Mouse (Mus musculus) c-Kit-negative CD71-positive TER-119-positive erythroid progenitor cells, embryonic 14.5 days (primary cell): ENCODE results near the gene Stk11ip.

ENCODE experiments used
- DNase-seq: peaks from one replicate; pipeline ENCODE4 v3.0.0-alpha.2; 2013; ENCODE audit warnings: low read depth, low spot score

Gene Stk11ip

GRCm38 (mm10) chr1:75541496-75541895, 20.2 kb downstream of the Stk11ip start:
- DNase-seq = no peak

GRCm38 (mm10) chr1:75544351-75544750, 23.0 kb downstream of the Stk11ip start:
- no peak for DNase-seq

- no peak for DNase-seq
Observed at GRCm38 (mm10) chr1:75545965-75546956, 24.9 kb downstream of the Stk11ip start, which contains the start of gene Slc4a3. Slc4a3 (plus strand) TSS chr1:75546266.

DNA sequence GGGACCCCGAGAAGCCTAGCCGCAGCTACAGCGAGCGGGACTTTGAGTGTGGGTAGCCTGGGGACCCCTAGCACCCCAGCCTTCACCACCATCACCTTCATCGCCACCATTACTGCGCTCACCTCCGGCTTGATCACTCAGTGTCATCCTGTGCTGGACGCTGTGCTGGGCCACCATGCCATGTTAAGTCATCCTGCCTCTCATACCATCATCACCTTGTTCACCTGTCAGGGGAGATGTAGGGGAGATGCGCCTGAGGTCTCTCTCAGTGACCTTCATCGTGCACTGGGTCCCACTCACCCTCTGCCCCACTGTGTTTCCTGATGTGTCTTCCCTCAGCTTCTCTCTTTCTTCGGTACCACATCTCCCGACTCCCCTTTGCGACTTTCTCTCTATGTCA, 26.0 kb downstream of the Stk11ip start:
- no peak for DNase-seq

- DNase-seq = no peak
Observed at GRCm38 (mm10) chr1:75548083-75548482, 26.8 kb downstream of the Stk11ip start.

DNA sequence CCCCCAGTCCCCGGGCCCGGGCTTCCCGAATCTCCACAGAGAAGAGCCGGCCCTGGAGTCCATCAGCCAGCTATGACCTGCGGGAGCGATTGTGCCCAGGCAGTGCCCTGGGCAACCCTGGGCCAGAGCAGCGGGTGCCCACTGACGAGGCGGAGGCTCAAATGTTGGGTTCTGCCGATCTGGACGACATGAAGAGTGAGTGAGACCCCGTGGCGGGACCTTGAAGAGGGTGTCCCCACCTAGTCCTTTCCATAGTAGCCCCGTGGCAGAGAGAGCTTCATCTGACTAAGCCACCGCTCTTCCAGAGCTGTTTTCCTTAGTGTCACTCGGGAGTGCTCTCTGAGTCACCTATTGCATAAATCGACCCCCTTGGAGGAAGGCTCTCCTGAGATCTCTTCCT, 27.5 kb downstream of the Stk11ip start:
- no peak for DNase-seq

DNA sequence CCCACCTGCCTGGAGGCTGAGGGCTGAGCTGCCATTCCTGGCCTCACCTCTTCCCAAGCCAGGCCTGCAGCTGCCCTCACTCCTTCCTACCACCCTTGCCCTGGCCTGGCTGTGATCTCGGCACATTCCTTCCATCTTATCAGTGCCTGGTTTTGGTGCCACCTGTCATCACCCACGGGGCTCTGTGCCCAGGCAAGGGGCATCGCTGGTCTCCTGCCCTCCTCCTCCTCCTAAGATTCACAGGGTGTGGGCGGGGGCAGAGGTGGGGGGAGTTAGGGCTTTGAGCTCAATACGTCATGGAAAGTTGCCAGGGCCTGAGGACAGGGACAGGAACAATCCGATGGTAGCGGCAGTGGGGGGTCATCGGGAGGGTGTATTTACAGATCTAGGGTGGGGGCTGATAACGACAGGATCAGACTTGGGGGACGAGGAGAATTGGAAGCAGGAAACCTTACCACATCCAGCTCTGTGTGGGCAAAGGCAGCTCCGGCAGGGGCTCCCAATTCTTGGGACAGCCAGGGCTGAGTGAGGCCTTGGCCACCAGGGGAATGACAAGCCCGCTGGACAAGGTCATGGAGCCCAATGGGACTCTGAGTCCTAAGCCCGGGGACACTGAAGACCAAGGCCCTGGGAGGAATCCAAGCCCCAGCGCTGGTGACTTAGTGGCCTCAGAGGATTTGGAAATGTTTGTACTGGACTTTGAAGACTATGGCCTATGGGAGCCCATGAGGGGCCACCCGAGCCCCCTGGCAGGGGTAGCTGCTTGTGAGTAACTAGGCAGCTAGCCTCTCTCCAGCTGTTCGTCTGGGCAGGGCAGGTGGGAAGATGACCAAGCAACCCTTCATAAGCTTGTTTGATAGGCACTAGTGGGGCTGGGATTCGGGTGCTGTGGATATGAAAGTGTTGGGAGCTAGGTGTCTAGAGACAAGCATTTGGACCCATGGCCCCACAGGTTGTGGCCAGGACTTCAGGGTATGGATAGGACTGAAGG, 28.3 kb downstream of the Stk11ip start:
- DNase-seq = no peak

DNA sequence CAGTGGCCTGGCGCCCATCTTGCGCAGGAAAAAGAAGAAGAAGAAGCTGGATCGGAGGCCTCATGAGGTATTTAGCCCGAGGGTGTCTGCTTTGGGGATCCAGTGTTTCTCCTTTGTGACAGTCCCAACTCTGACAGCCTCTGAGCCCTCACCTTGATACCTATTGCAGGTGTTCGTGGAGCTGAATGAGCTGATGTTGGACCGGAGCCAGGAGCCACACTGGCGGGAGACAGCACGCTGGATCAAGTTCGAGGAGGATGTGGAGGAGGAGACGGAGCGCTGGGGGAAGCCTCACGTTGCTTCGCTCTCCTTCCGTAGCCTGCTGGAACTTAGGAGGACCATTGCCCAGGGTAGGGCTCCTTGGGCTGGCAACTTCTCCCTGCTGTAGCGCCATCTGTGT, 29.3 kb downstream of the Stk11ip start:
- DNase-seq = no peak

DNA sequence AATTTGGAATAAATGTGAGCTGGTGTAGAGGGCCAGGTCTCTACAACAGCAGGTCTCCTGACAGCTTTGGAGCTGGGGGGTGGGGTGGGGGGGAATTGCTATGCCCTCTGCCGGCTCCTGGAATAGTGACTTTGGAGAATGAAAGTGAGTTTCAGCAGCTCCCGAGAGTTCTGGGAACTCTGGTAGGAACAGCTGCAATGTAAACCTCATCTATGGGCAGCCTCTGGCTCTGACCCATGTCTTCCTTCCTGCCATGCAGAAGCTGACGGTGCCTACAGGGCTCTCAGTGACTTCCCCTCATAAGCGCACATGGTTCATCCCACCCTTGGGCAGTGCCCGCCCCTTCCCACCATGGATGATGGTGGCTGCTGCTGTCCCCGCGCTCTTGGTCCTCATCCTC, 34.4 kb downstream of the Stk11ip start:
- DNase-seq = no peak

DNA sequence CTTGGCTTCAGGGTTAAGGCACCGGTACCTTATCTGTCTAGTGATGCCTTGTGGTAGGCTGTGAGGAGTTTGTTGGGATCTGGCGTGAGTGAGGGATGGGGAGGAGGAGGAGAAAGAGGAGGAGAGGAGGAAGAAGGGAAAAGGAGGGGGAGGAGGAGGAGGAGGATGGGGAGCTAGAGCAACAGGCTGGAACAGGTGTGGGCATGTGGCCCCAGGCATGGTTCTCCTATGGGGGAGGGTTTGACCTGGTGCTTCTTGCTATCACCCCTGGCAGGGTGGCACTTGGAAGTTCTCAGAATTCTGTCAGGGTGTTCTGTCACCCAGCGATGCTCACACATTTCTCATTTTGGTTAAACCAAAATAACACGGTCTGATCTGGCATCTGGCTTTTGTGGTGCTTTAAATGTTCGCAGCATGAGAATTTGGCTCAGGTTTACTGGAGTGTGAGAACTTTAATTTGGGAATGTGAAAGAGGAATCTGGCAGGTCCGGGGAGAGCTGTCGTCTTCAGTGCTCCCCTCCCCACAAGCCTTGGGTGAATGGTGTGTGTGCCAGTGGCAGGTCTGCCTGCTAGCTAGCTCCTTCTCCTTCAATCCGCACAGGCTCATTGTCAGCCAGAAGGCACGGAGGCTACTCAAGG, 34.9 kb downstream of the Stk11ip start:
- no peak for DNase-seq

GRCm38 (mm10) chr1:75557041-75557440, 35.7 kb downstream of the Stk11ip start:
- DNase-seq = no peak

GRCm38 (mm10) chr1:75558388-75559178, 37.3 kb downstream of the Stk11ip start:
- no peak for DNase-seq

DNA sequence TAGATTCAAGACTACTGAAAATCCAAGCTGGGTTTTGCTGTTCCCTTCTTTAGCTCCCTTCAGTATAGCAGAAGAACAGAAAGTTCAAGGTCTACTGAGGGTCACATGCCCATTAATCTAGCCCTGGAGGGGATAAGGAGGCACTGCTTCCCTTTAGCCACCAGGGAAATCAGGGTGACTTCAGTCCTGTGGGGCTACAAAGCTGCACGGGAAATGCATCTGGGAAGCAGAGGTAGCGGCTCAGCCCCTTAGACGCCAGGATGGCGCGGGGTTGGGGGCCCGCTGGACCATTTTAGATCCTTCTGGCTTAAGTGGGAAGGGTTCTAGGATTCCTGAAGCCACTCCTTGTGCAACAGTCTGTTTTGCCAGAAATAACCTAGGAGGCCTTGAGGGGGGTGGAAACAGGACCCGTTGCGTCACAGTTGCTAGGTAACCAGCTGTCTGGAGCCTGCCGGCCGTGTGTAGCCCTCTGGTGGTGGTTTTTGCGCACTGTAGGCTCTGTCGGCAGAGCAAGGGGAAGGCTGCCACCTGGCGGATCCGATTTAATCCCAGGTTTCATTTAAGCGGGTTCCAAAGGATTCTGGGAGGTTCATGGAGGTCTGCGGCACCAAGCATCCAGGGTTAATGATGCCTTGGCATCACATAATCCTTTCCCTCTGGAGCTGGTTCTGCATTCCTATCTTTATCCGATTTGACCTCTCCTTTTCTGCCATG, 38.0 kb downstream of the Stk11ip start:
- DNase-seq = no peak

- DNase-seq = no peak
Observed at GRCm38 (mm10) chr1:75560206-75560913, 39.0 kb downstream of the Stk11ip start.

GRCm38 (mm10) chr1:75561221-75561897, 40.0 kb downstream of the Stk11ip start:
- no peak for DNase-seq

- DNase-seq = no peak
Observed at GRCm38 (mm10) chr1:75561898-75562238, 40.5 kb downstream of the Stk11ip start.

GRCm38 (mm10) chr1:75564102-75564501, 42.8 kb downstream of the Stk11ip start:
- DNase-seq = no peak

GRCm38 (mm10) chr1:75564916-75565315, 43.6 kb downstream of the Stk11ip start:
- DNase-seq = no peak

GRCm38 (mm10) chr1:75565616-75566015, 44.3 kb downstream of the Stk11ip start:
- no peak for DNase-seq
